Mouse (Mus musculus) megakaryocyte, embryonic 14.5 days (primary cell): Measurements from ENCODE around the gene Cd81.

Experiments used
- FLI1 ChIP-seq: IDR thresholded peaks from 2 replicates; pipeline ENCODE4 v1.6.1; 2012; ENCODE audit warnings: low read length, inconsistent platforms, mixed read lengths
- GATA1 ChIP-seq: IDR thresholded peaks from 3 replicates; pipeline ENCODE4 v1.6.1; 2012; ENCODE audit warnings: mixed read lengths, low read length, inconsistent platforms, borderline replicate concordance

DNA sequence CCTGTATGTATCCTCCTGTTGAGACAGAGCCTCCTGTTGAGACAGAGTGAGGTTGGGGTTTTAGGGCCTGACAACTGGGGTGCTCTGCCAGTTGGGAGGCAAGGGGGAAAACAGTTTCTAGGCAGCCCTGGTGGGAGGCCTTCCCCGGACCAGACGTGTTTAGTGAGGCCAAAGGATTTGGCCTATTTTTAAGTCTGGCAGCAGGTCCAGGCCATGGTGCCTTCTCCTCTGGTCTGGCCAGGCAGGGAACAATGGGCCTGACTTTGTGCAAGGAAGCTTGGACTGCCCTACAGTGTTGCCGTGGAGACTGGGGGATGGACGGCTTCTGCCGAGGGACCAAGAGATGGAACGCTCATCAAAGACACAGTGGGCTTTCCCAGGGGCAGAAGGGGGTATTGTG is 11.7 kb downstream of the Cd81 start:
- no peak for TF ChIP-seq FLI1
- no peak for TF ChIP-seq GATA1
